Mouse (Mus musculus): ENCODE data around the gene Olfr1375.

DNA sequence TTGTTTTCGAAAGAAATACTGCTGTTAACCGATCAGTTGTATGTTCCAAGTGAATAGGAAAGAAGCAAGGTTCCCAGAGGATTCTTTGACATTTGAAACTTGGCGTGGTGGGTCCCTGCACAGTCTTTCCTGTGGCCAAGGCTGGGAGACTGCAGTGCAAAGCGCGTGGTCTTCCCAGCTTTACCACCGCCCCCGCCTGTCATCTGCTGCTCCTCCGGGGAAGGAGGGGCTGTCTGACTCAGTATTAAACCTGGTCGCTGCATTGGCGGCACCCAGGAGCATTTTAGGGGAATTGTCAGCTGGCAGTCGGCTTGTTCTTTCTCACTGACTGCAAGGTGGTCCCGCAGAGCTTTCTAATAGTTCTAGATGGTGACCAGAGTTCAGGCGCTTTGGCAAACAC is 37.4 kb downstream of the Olfr1375 start:
- no peak for TF ChIP-seq POLR2A (IDR thresholded peaks at IDR 0.05; ENCODE audit: insufficient read depth, low read depth, low read length)
- TF ChIP-seq CTCF (IDR thresholded peaks at IDR 0.05): no peak

Data from heart, adult 2 months (tissue).